Mouse (Mus musculus): ENCODE results near the gene Gm11099. TPM values are rescaled to one million over a fixed set of nuclear protein-coding genes. Genes with fewer than 3 reads are reported as not detected.

Gm11099 gene
- not detected in 2 replicates for polyA plus RNA-seq (2015; fragmentation: Nextera tagmentation; extraction: Ambion mirVana)

GRCm38 (mm10) chr2:58859134-58859533, at the start of gene Gm11099:
Gm11099 (plus strand) TSS chr2:58859434.
- 92% methylated on average over 5 of the region's 5 CpGs for WGBS

DNA sequence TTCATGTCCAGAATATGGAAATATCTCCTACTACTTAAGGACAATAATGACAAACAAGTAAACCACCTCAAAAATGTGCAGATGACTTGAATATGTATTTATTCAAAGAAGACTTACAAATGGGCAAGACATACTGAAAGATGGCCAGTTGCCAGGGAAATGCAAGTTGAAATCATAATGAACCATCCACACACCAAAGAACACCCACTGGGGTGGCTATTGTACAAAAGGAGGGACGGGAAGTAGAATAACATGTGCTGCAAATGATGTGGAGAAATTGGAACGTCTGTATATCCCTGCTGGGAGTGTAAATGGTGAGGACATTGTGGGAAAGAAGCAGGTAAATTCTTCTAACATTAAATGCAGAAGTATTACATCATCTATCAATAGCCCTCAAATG, 46.3 kb upstream of the Gm11099 start:
- H3K4me1 ChIP-seq (replicated peaks; ENCODE audit: control insufficient read depth, insufficient read depth, low read length), result no peaks in the 10 kb centered on the region
- no peak overlapping the region for H3K4me3 ChIP-seq (replicated peaks; ENCODE audit: low read length)
- H3K27ac ChIP-seq (ENCODE audit: low read length), result no peak overlapping the region
- H3K9ac ChIP-seq (replicated peaks; ENCODE audit: low read depth, low read length), result no peak overlapping the region
- no peaks in the 10 kb centered on the region for H3K9me3 ChIP-seq (ENCODE audit: control insufficient read depth, low read length)
- no peak overlapping the region for H3K4me2 ChIP-seq (ENCODE audit: low read length)
- ATAC-seq, result no peak
- H3K27me3 ChIP-seq (replicated peaks; ENCODE audit: control insufficient read depth, insufficient read depth, low read length), result no peaks in the 10 kb centered on the region
- no peaks in the 10 kb centered on the region for H3K36me3 ChIP-seq (ENCODE audit: control insufficient read depth, insufficient read depth)
- 4% methylated on average over 2 of the region's 2 CpGs for WGBS

More at GRCm38 (mm10) chr2:58859134-58859533, at the start of gene Gm11099:
- H3K27me3 ChIP-seq (replicated peaks; ENCODE audit: control insufficient read depth, insufficient read depth, low read length), result no peaks in the 10 kb centered on the region
- no peaks in the 10 kb centered on the region for H3K9me3 ChIP-seq (ENCODE audit: control insufficient read depth, low read length)
- no peaks in the 10 kb centered on the region for H3K4me1 ChIP-seq (replicated peaks; ENCODE audit: control insufficient read depth, insufficient read depth, low read length)
- no peak within 1 kb of the TSS for H3K4me2 ChIP-seq (ENCODE audit: low read length)
- H3K36me3 ChIP-seq (ENCODE audit: control insufficient read depth, insufficient read depth), result no peaks in the 10 kb centered on the region
- H3K27ac ChIP-seq (ENCODE audit: low read length), result no peak within 1 kb of the TSS
- no peak within 1 kb of the TSS for H3K9ac ChIP-seq (replicated peaks; ENCODE audit: low read depth, low read length)
- no peak within 1 kb of the TSS for H3K4me3 ChIP-seq (replicated peaks; ENCODE audit: low read length)
- ATAC-seq, result no peak

DNA sequence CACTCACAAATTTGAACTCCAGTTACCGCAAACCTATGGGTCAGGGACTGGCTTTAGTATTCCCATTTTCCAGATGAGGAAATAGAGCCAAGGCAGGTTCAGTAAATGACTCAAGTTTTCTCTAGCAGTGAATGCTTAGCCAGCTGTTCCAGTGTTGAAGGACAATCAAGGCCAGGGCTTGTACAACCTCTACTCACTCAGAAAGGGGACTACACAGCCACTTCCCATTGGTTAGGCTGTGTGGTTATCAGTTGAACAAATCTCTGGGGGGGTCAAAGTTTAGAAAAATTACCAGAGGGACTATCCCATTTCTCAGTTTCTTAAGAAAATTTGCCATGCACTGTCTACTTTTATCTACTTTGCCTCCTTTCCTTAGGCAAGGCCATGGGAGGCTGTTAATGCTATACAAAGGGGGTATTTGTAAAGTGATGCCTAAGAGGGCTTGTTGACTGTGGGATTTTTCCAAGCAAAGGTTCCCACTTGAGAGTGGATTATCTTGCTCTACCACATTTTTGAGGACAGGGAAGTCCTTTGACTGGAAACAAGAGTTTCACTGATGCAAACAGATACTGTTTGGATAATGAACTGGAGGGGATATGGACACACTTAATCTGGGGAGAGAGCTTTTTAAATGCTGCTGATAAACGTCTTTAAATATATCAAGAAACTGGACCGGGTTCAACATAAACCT, 30.2 kb upstream of the Gm11099 start:
- Histone ChIP-seq H3K4me2 (ENCODE audit: low read length) (no peak overlapping the region), H3K9ac (replicated peaks; ENCODE audit: low read depth, low read length) (no peak overlapping the region), H3K9me3 (ENCODE audit: control insufficient read depth, low read length) (no peaks in the 10 kb centered on the region), H3K27ac (ENCODE audit: low read length) (no peak overlapping the region), H3K4me1 (replicated peaks; ENCODE audit: control insufficient read depth, insufficient read depth, low read length) (no peaks in the 10 kb centered on the region), H3K27me3 (replicated peaks; ENCODE audit: control insufficient read depth, insufficient read depth, low read length) (no peaks in the 10 kb centered on the region), H3K36me3 (ENCODE audit: control insufficient read depth, insufficient read depth) (no peaks in the 10 kb centered on the region), H3K4me3 (replicated peaks; ENCODE audit: low read length) (no peak overlapping the region)
- WGBS, result 73% methylated on average over 3 of the region's 3 CpGs
- no peak for ATAC-seq

DNA sequence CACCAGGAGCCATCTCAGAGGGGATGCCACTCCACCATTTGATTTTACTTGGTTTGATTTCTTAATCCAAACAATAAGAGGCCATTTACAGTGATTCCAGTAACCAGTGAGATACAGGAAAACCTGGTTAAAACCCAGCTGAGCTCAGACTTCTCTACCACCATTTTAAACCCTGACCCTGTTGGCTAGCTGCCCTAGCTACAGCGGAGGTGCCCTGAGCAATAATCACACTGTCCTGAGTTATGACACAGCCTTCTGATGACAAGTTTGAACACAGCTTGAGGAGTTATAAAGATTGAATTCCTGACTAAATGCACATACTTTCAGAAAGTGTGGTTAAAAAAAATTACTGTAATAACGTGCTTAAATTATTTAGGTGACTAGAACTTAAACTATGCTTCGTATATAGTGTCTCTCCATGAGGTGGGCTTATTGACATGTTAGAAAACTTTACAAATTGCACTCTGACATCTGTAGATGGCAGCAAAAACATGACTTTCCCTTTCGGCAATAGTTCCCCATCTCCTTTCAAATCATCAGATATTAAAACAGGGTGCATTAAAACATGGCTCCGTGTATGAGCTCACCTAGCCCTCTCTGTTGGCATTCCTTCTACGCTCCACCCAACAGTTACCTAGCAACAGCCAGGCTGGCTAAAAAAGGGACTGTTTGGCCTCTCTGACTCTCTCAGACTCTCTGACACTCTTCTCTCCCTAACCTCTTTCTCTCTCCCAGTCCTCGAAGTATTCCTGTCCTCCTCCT, 29.1 kb upstream of the Gm11099 start:
- WGBS, result 66% methylated on average over 7 of the region's 7 CpGs
- no peak overlapping the region for H3K4me3 ChIP-seq (replicated peaks; ENCODE audit: low read length)
- peak; percentile 49; the same call in 1 of the 2 replicates for ATAC-seq
- no peak overlapping the region for H3K4me2 ChIP-seq (ENCODE audit: low read length)
- H3K9ac ChIP-seq (replicated peaks; ENCODE audit: low read depth, low read length), result no peak overlapping the region
- H3K9me3 ChIP-seq (ENCODE audit: control insufficient read depth, low read length), result no peaks in the 10 kb centered on the region
- no peaks in the 10 kb centered on the region for H3K27me3 ChIP-seq (replicated peaks; ENCODE audit: control insufficient read depth, insufficient read depth, low read length)
- no peak overlapping the region for H3K27ac ChIP-seq (ENCODE audit: low read length)
- 0 out of 2 replicates have a peak, but pooled peaks cover 2% of the 10 kb centered on the region for H3K4me1 ChIP-seq (replicated peaks; ENCODE audit: control insufficient read depth, insufficient read depth, low read length)
- no peaks in the 10 kb centered on the region for H3K36me3 ChIP-seq (ENCODE audit: control insufficient read depth, insufficient read depth)

- ATAC-seq, result no peak
Observed at GRCm38 (mm10) chr2:58832253-58832980, 26.8 kb upstream of the Gm11099 start.

GRCm38 (mm10) chr2:58841021-58841420, 18.2 kb upstream of the Gm11099 start:
- Histone ChIP-seq H3K27ac (ENCODE audit: low read length) (no peak overlapping the region), H3K4me2 (ENCODE audit: low read length) (no peak overlapping the region), H3K4me3 (replicated peaks; ENCODE audit: low read length) (no peak overlapping the region), H3K36me3 (ENCODE audit: control insufficient read depth, insufficient read depth) (no peaks in the 10 kb centered on the region), H3K27me3 (replicated peaks; ENCODE audit: control insufficient read depth, insufficient read depth, low read length) (no peaks in the 10 kb centered on the region), H3K4me1 (replicated peaks; ENCODE audit: control insufficient read depth, insufficient read depth, low read length) (no peaks in the 10 kb centered on the region), H3K9me3 (ENCODE audit: control insufficient read depth, low read length) (no peaks in the 10 kb centered on the region), H3K9ac (replicated peaks; ENCODE audit: low read depth, low read length) (no peak overlapping the region)
- no peak for ATAC-seq
- WGBS, result 82% methylated on average over 3 of the region's 3 CpGs

More at GRCm38 (mm10) chr2:58832253-58832980, 26.8 kb upstream of the Gm11099 start:
- no peak overlapping the region for H3K9ac ChIP-seq (replicated peaks; ENCODE audit: low read depth, low read length)
- no peak overlapping the region for H3K27ac ChIP-seq (ENCODE audit: low read length)
- H3K27me3 ChIP-seq (replicated peaks; ENCODE audit: control insufficient read depth, insufficient read depth, low read length), result no peaks in the 10 kb centered on the region
- H3K36me3 ChIP-seq (ENCODE audit: control insufficient read depth, insufficient read depth), result no peaks in the 10 kb centered on the region
- H3K4me2 ChIP-seq (ENCODE audit: low read length), result no peak overlapping the region
- H3K4me3 ChIP-seq (replicated peaks; ENCODE audit: low read length), result no peak overlapping the region
- 78% methylated on average over 20 of the region's 20 CpGs for WGBS
- no peaks in the 10 kb centered on the region for H3K9me3 ChIP-seq (ENCODE audit: control insufficient read depth, low read length)
- H3K4me1 ChIP-seq (replicated peaks; ENCODE audit: control insufficient read depth, insufficient read depth, low read length), result 0 out of 2 replicates have a peak, but pooled peaks cover 2% of the 10 kb centered on the region

- Histone ChIP-seq H3K9me3 (ENCODE audit: control insufficient read depth, low read length) (no peaks in the 10 kb centered on the region), H3K4me2 (ENCODE audit: low read length) (no peak overlapping the region), H3K4me3 (replicated peaks; ENCODE audit: low read length) (no peak overlapping the region), H3K4me1 (replicated peaks; ENCODE audit: control insufficient read depth, insufficient read depth, low read length) (no peaks in the 10 kb centered on the region), H3K27me3 (replicated peaks; ENCODE audit: control insufficient read depth, insufficient read depth, low read length) (no peaks in the 10 kb centered on the region), H3K36me3 (ENCODE audit: control insufficient read depth, insufficient read depth) (no peaks in the 10 kb centered on the region), H3K9ac (replicated peaks; ENCODE audit: low read depth, low read length) (no peak overlapping the region), H3K27ac (ENCODE audit: low read length) (no peak overlapping the region)
- ATAC-seq, result no peak
- WGBS, result 89% methylated on average over 4 of the region's 4 CpGs
Observed at GRCm38 (mm10) chr2:58842443-58842842, 16.8 kb upstream of the Gm11099 start.

- Histone ChIP-seq H3K27me3 (replicated peaks; ENCODE audit: control insufficient read depth, insufficient read depth, low read length) (no peaks in the 10 kb centered on the region), H3K9me3 (ENCODE audit: control insufficient read depth, low read length) (no peaks in the 10 kb centered on the region), H3K4me3 (replicated peaks; ENCODE audit: low read length) (no peak overlapping the region), H3K9ac (replicated peaks; ENCODE audit: low read depth, low read length) (no peak overlapping the region), H3K36me3 (ENCODE audit: control insufficient read depth, insufficient read depth) (no peaks in the 10 kb centered on the region), H3K4me2 (ENCODE audit: low read length) (no peak overlapping the region), H3K27ac (ENCODE audit: low read length) (no peak overlapping the region), H3K4me1 (replicated peaks; ENCODE audit: control insufficient read depth, insufficient read depth, low read length) (no peaks in the 10 kb centered on the region)
- WGBS, result 51% methylated on average over 10 of the region's 10 CpGs
- ATAC-seq, result no peak
Observed at GRCm38 (mm10) chr2:58844499-58844898, 14.7 kb upstream of the Gm11099 start.

GRCm38 (mm10) chr2:58879876-58880275, 20.6 kb downstream of the Gm11099 start:
- Histone ChIP-seq H3K27me3 (replicated peaks; ENCODE audit: control insufficient read depth, insufficient read depth, low read length) (no peaks in the 10 kb centered on the region), H3K36me3 (ENCODE audit: control insufficient read depth, insufficient read depth) (no peaks in the 10 kb centered on the region), H3K4me1 (replicated peaks; ENCODE audit: control insufficient read depth, insufficient read depth, low read length) (no peaks in the 10 kb centered on the region), H3K9ac (replicated peaks; ENCODE audit: low read depth, low read length) (no peak overlapping the region), H3K4me3 (replicated peaks; ENCODE audit: low read length) (no peak overlapping the region), H3K9me3 (ENCODE audit: control insufficient read depth, low read length) (no peaks in the 10 kb centered on the region), H3K4me2 (ENCODE audit: low read length) (no peak overlapping the region), H3K27ac (ENCODE audit: low read length) (no peak overlapping the region)
- ATAC-seq, result no peak
- 36% methylated on average over 3 of the region's 3 CpGs for WGBS

Measured in forebrain, embryonic 16.5 days (tissue).